10 mouse cellular contexts compared by ENCODE assay signal in the genomic region with DNA sequence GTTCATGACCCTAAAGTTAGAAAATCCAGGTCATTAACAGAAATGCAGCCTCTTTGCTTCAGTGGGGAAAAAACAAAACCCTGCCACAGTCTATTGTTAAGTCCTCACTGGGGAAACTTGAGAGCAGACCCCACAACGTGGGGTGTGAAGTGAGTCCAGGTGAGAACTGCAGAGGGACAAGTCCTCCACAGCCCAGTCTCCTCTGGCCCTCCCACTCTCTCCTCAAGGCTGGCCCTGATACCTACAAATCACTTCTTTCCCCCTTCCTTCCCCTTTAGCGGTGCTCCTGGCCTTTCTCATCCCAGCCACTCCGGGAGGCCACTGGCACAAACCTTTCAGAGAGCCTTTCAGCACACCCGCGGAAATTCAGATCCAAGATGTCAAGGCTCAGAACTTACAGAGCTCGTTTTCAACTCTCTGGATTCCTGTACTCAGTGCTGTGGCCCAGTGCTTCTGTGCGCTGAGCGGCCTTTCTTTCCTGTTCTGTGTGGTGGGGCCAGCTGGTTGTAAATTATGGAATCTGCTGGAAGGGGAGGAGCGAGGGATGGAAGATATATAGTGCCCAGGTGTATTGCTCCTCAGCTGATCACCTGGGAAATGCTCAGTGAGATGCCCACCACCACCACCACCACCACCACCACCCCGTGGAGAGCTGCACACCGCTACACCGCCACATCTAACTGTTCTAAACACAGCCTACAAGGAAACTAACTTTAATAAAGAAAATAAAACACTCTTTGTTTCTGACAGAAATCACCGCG.
DNase-seq lines count a peak whose midpoint lies in the region; ATAC-seq and TF ChIP-seq lines count a peak whose summit lies in the region.
"Had no signal": no experiment of that assay in that cellular context is flagged by ENCODE, and none has a peak within 500 bp of the region (broad histone marks: within the 10 kb centered on the region; RNA-seq: fewer than 3 reads in every experiment).

No protein-coding gene starts in this region.

- DNase-seq in cerebellum, adult 9-11 months: no peak
- no peak for DNase-seq in kidney, adult 2 months
- DNase-seq in hindbrain, embryonic 14.5 days (ENCODE audit: low spot score): no peak
- DNase-seq in adrenal gland, adult 8-10 months: no peak
- no peak for DNase-seq in heart, adult 11 months
- DNase-seq: thymus, postnatal 36 days had no signal

- no peaks in the 10 kb centered on the region for H3K9me3 ChIP-seq in kidney, embryonic 16.5 days (ENCODE audit: low read length)
- H3K9me3 ChIP-seq in hindbrain, embryonic 14.5 days (ENCODE audit: control insufficient read depth, low read length): no peaks in the 10 kb centered on the region
- no peaks in the 10 kb centered on the region for H3K9me3 ChIP-seq in neural tube, embryonic 12.5 days
- H3K9me3 ChIP-seq: G1E had no signal

- H3K4me3 ChIP-seq in kidney, embryonic 16.5 days (ENCODE audit: low read length): no peak overlapping the region
- H3K4me3 ChIP-seq in kidney, adult 2 months (ENCODE audit: insufficient read depth, low read depth, low read length): no peak overlapping the region
- no peak overlapping the region for H3K4me3 ChIP-seq in hindbrain, embryonic 14.5 days (replicated peaks; ENCODE audit: low read length)
- no peak overlapping the region for H3K4me3 ChIP-seq in neural tube, embryonic 12.5 days

- TF ChIP-seq POLR2A in kidney, adult 2 months (IDR thresholded peaks at IDR 0.05; ENCODE audit: low read depth, low read length): no peak

- no peaks in the 10 kb centered on the region for H3K27me3 ChIP-seq in kidney, embryonic 16.5 days (ENCODE audit: insufficient read depth, low read length)
- no peaks in the 10 kb centered on the region for H3K27me3 ChIP-seq in kidney, adult 2 months (replicated peaks; ENCODE audit: control insufficient read depth, insufficient read depth, low read length)
- 0 out of 2 replicates have a peak, but pooled peaks cover 3% of the 10 kb centered on the region for H3K27me3 ChIP-seq in hindbrain, embryonic 14.5 days (ENCODE audit: control insufficient read depth, insufficient read depth, low read length)
- H3K27me3 ChIP-seq in neural tube, embryonic 12.5 days (replicated peaks): no peaks in the 10 kb centered on the region

- WGBS in kidney, embryonic 16.5 days: 33% methylated on average over 12 of the region's 14 CpGs
- 40% methylated on average over 14 of the region's 14 CpGs for WGBS in kidney, adult 2 months
- WGBS in hindbrain, embryonic 14.5 days: 36% methylated on average over 12 of the region's 14 CpGs
- 37% methylated on average over 14 of the region's 14 CpGs for WGBS in neural tube, embryonic 12.5 days

- H3K9ac ChIP-seq in kidney, embryonic 16.5 days (replicated peaks; ENCODE audit: low read length): no peak overlapping the region
- H3K9ac ChIP-seq in hindbrain, embryonic 14.5 days: no peak overlapping the region
- H3K9ac ChIP-seq in neural tube, embryonic 12.5 days: no peak overlapping the region

- peak; percentile 50 for ATAC-seq in cerebellum, adult (ENCODE audit: insufficient number of reproducible peaks, low FRiP score, low TSS enrichment)
- peak; percentile 78 for ATAC-seq in kidney, embryonic 16.5 days (ENCODE audit: low FRiP score, low TSS enrichment)
- ATAC-seq in hindbrain, embryonic 14.5 days (ENCODE audit: low FRiP score): peak; percentile 74
- ATAC-seq in neural tube, embryonic 12.5 days (ENCODE audit: low FRiP score, low read depth): peak; percentile 73

- no peak overlapping the region for H3K27ac ChIP-seq in kidney, embryonic 16.5 days (ENCODE audit: low read length)
- H3K27ac ChIP-seq in kidney, adult 2 months (ENCODE audit: insufficient read depth, low read depth, low read length): no peak overlapping the region
- H3K27ac ChIP-seq in hindbrain, embryonic 14.5 days: no peak overlapping the region
- no peak overlapping the region for H3K27ac ChIP-seq in neural tube, embryonic 12.5 days

- H3K4me1 ChIP-seq in kidney, embryonic 16.5 days (ENCODE audit: insufficient read depth, low read length): no peaks in the 10 kb centered on the region
- no peaks in the 10 kb centered on the region for H3K4me1 ChIP-seq in kidney, adult 2 months (ENCODE audit: control insufficient read depth, insufficient read depth, low read length)
- peaks cover 3% of the 10 kb centered on the region; the same call in 1 of the 2 replicates for H3K4me1 ChIP-seq in hindbrain, embryonic 14.5 days (replicated peaks; ENCODE audit: control insufficient read depth, insufficient read depth, low read length)
- H3K4me1 ChIP-seq in neural tube, embryonic 12.5 days: peaks cover 4% of the 10 kb centered on the region; the same call in 1 of the 2 replicates

- no peak overlapping the region for H3K4me2 ChIP-seq in kidney, embryonic 16.5 days (replicated peaks; ENCODE audit: low read depth, low read length)
- H3K4me2 ChIP-seq in hindbrain, embryonic 14.5 days (replicated peaks): no peak overlapping the region
- H3K4me2 ChIP-seq in neural tube, embryonic 12.5 days (replicated peaks): no peak overlapping the region

- TF ChIP-seq CTCF in kidney, adult 2 months (conservative IDR thresholded peaks at IDR 0.05; ENCODE audit: insufficient read depth, insufficient read length, low read depth, low read length): no peak

- H3K36me3 ChIP-seq in kidney, embryonic 16.5 days (ENCODE audit: insufficient read depth, low read length): no peaks in the 10 kb centered on the region
- no peaks in the 10 kb centered on the region for H3K36me3 ChIP-seq in kidney, adult 2 months (ENCODE audit: control insufficient read depth, insufficient read depth, low read length)
- no peaks in the 10 kb centered on the region for H3K36me3 ChIP-seq in hindbrain, embryonic 14.5 days (replicated peaks; ENCODE audit: control insufficient read depth, insufficient read depth)
- no peaks in the 10 kb centered on the region for H3K36me3 ChIP-seq in neural tube, embryonic 12.5 days
- H3K36me3 ChIP-seq: G1E had no signal
